Mouse (Mus musculus) myocyte (in vitro differentiated cells): ENCODE data around the gene Spice1. TPM values are rescaled to one million over a fixed set of nuclear protein-coding genes. Genes with fewer than 3 reads are reported as not detected.

ENCODE experiments used
- H3K27me3 ChIP-seq: one replicate; pipeline ENCODE4 v1.6.1; 2011; ENCODE audit not compliant: control insufficient read depth, insufficient read depth, insufficient read length
- H3K36me3 ChIP-seq: one replicate; pipeline ENCODE4 v1.6.1; 2011; ENCODE audit not compliant: control insufficient read depth, insufficient read depth
- H3K4me2 ChIP-seq: one replicate; pipeline ENCODE4 v1.6.1; 2011; ENCODE audit warnings: low read depth, control low read depth
- H3K4me3 ChIP-seq: one replicate; pipeline ENCODE4 v1.5.1; 2011; ENCODE audit warnings: mild to moderate bottlenecking, control low read depth, moderate library complexity
- H3K79me2 ChIP-seq: one replicate; pipeline ENCODE4 v1.6.1; 2011; ENCODE audit not compliant: control insufficient read depth, insufficient read depth
- H3ac ChIP-seq: one replicate; pipeline ENCODE4 v1.6.1; 2011; ENCODE audit not compliant: control insufficient read depth, insufficient read length
- CEBPB ChIP-seq: IDR thresholded peaks from 2 replicates; pipeline ENCODE4 v1.6.1; 2011; ENCODE audit warnings: mild to moderate bottlenecking, moderate library complexity; ENCODE audit not compliant: poor library complexity, insufficient read depth, severe bottlenecking
- E2F4 ChIP-seq: IDR thresholded peaks from one replicate; pipeline ENCODE4 v1.6.1; 2011; ENCODE audit warnings: mild to moderate bottlenecking, control low read depth, moderate library complexity; ENCODE audit not compliant: insufficient read depth
- MAX ChIP-seq: IDR thresholded peaks from one replicate; pipeline ENCODE4 v1.6.1; 2011; ENCODE audit warnings: low read depth, mild to moderate bottlenecking, control low read depth
- MYOD1 ChIP-seq, 3 experiments: IDR thresholded peaks; one replicate each; pipeline ENCODE4 v1.6.1; 2011; ENCODE audit warnings: control low read depth in 2 of 3, low read depth in 2 of 3, mild to moderate bottlenecking in 2 of 3, moderate library complexity in 1 of 3; ENCODE audit not compliant: insufficient read length in 2 of 3, control insufficient read depth in 1 of 3
- MYOG ChIP-seq, 3 experiments: IDR thresholded peaks; one replicate each; pipeline ENCODE4 v1.6.1; 2011; ENCODE audit warnings: control low read depth in 2 of 3, low read depth in 2 of 3, mild to moderate bottlenecking in 2 of 3; ENCODE audit not compliant: insufficient read length in 2 of 3, control insufficient read depth in 1 of 3, insufficient read depth in 1 of 3
- POLR2A ChIP-seq: IDR thresholded peaks from one replicate; pipeline ENCODE4 v1.6.1; 2011; ENCODE audit warnings: low read depth, mild to moderate bottlenecking, control low read depth, moderate library complexity; ENCODE audit not compliant: insufficient read length
- POLR2AphosphoS2 ChIP-seq: IDR thresholded peaks from one replicate; pipeline ENCODE4 v1.6.1; 2011; ENCODE audit warnings: low read depth, control low read depth; ENCODE audit not compliant: insufficient read length
- REST ChIP-seq: IDR thresholded peaks from one replicate; pipeline ENCODE4 v1.6.1; 2011; ENCODE audit warnings: mild to moderate bottlenecking, control low read depth, moderate library complexity; ENCODE audit not compliant: insufficient read depth, insufficient read length
- SRF ChIP-seq: IDR thresholded peaks from one replicate; pipeline ENCODE4 v1.6.1; 2011; ENCODE audit warnings: low read depth; ENCODE audit not compliant: control insufficient read depth, insufficient read length
- TCF12 ChIP-seq: IDR thresholded peaks from one replicate; pipeline ENCODE4 v1.6.1; 2011; ENCODE audit warnings: mild to moderate bottlenecking, control low read depth; ENCODE audit not compliant: poor library complexity, insufficient read depth, severe bottlenecking
- TCF3 ChIP-seq: IDR thresholded peaks from one replicate; pipeline ENCODE4 v1.6.1; 2011; ENCODE audit warnings: low read depth, control low read depth; ENCODE audit not compliant: insufficient read length
- USF1 ChIP-seq: IDR thresholded peaks from one replicate; pipeline ENCODE4 v1.6.1; 2011; ENCODE audit warnings: low read depth, mild to moderate bottlenecking, control low read depth, moderate library complexity
- polyA plus RNA-seq: library from polyadenylated mRNA; unstranded; fragments of >200 nt; fragmentation: generic; extraction: Trizol; gene quantifications from one replicate; pipeline ENCODE4 v1.2.1, GENCODE M21; 2012; ENCODE audit warnings: missing spikeins

Spice1 gene
- polyA plus RNA-seq, 1 experiment = 4.1 TPM

GRCm38 (mm10) chr16:44365522-44365921 lies 18.6 kb downstream of the Spice1 start:
- TF ChIP-seq POLR2A (no peak), SRF (no peak)
- Histone ChIP-seq H3K4me2 (no peak overlapping the region), H3K36me3 (peaks cover 8% of the 10 kb centered on the region)

DNA sequence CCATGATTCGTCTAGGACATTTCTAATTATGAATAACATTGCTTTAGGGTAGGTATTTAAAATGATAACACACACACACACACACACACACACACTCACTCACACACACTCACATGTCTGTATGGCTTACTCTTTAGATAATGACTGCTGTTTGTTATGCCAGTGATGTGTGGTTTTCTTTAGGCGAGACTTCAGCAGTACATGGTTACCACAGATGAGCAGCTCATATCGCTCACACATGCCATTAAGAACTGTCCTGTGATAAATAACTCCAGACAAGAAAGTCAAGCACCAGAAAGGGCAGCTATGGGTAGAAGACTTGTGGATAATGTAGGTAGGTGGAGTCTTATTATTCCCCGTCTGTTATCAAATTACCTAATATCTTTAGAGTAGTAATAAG lies 28.5 kb downstream of the Spice1 start:
- TF ChIP-seq E2F4 = no peak
- no peak for TF ChIP-seq POLR2AphosphoS2
- TF ChIP-seq TCF12 = no peak
- TF ChIP-seq TCF3 = no peak
- TF ChIP-seq USF1 = no peak
- no peak for TF ChIP-seq REST
- no peak for TF ChIP-seq MAX
- TF ChIP-seq SRF = no peak
- no peak for TF ChIP-seq POLR2A
- TF ChIP-seq MYOG (IDR thresholded peaks at IDR 0.05; ENCODE audit: control insufficient read depth in 1 of 3, insufficient read depth in 1 of 3, insufficient read length in 2 of 3, low read depth in 2 of 3) = no peak
- no peak for TF ChIP-seq MYOD1 (IDR thresholded peaks at IDR 0.05; ENCODE audit: control insufficient read depth in 1 of 3, insufficient read length in 2 of 3, low read depth in 2 of 3)
- no peak for TF ChIP-seq CEBPB
- no peaks in the 10 kb centered on the region for H3K79me2 ChIP-seq
- peaks cover 16% of the 10 kb centered on the region for H3K36me3 ChIP-seq
- no peak overlapping the region for H3ac ChIP-seq
- H3K27me3 ChIP-seq = no peaks in the 10 kb centered on the region
- H3K4me3 ChIP-seq = no peak overlapping the region
- H3K4me2 ChIP-seq = no peak overlapping the region

More at GRCm38 (mm10) chr16:44365522-44365921, 18.6 kb downstream of the Spice1 start:
- Histone ChIP-seq H3ac (no peak overlapping the region), H3K79me2 (no peaks in the 10 kb centered on the region), H3K27me3 (no peaks in the 10 kb centered on the region), H3K4me3 (no peak overlapping the region)

DNA sequence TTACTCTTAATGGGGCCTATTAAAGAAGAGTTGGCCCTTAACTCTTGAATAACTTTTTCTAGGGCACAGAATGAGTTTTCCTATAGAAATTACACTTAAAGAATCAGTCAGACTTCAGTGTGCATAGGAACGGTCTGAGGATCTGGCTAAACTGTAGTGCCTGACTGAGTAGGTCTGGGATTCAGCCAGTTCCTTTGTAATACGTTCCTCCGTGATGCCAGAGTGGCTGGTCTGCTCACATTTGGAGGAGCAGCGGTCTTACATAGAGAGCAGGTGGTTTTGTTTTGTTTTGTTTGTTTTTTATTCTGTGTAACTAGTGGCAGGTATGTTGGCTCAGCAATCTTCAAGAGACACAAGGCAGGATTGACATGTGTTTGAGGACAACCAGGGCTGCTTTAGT lies 33.1 kb downstream of the Spice1 start:
- Histone ChIP-seq H3K79me2 (no peaks in the 10 kb centered on the region), H3ac (no peak overlapping the region), H3K27me3 (no peaks in the 10 kb centered on the region), H3K4me2 (no peak overlapping the region), H3K36me3 (peaks cover 5% of the 10 kb centered on the region), H3K4me3 (no peak overlapping the region)
- TF ChIP-seq USF1 (no peak), POLR2AphosphoS2 (no peak), SRF (no peak), TCF3 (no peak)

- H3ac ChIP-seq = no peak overlapping the region
- no peak overlapping the region for H3K4me3 ChIP-seq
- H3K4me2 ChIP-seq = no peak overlapping the region
- H3K36me3 ChIP-seq = peaks cover 5% of the 10 kb centered on the region
- no peaks in the 10 kb centered on the region for H3K79me2 ChIP-seq
- TF ChIP-seq MYOG (IDR thresholded peaks at IDR 0.05; ENCODE audit: control insufficient read depth in 1 of 3, insufficient read depth in 1 of 3, insufficient read length in 2 of 3, low read depth in 2 of 3) (no peak), E2F4 (no peak), CEBPB (no peak), USF1 (no peak), TCF12 (no peak), MYOD1 (IDR thresholded peaks at IDR 0.05; ENCODE audit: control insufficient read depth in 1 of 3, insufficient read length in 2 of 3, low read depth in 2 of 3) (no peak)
- no peaks in the 10 kb centered on the region for H3K27me3 ChIP-seq
Observed at GRCm38 (mm10) chr16:44381578-44381977, 34.7 kb downstream of the Spice1 start.

- TF ChIP-seq POLR2AphosphoS2 = no peak
- no peak for TF ChIP-seq TCF3
- no peak for TF ChIP-seq SRF
- no peak for TF ChIP-seq MAX
- TF ChIP-seq CEBPB = no peak
- no peak for TF ChIP-seq POLR2A
- Histone ChIP-seq H3K27me3 (no peaks in the 10 kb centered on the region), H3K4me2 (no peak overlapping the region), H3K36me3 (peaks cover 5% of the 10 kb centered on the region), H3K79me2 (no peaks in the 10 kb centered on the region), H3ac (no peak overlapping the region), H3K4me3 (no peak overlapping the region)
Observed at GRCm38 (mm10) chr16:44383549-44383948, 36.6 kb downstream of the Spice1 start.

GRCm38 (mm10) chr16:44384251-44384650 lies 37.3 kb downstream of the Spice1 start:
- H3K79me2 ChIP-seq = no peaks in the 10 kb centered on the region
- no peak overlapping the region for H3ac ChIP-seq
- H3K36me3 ChIP-seq = peaks cover 5% of the 10 kb centered on the region
- TF ChIP-seq TCF3 (no peak), REST (no peak), CEBPB (no peak), MAX (no peak), POLR2AphosphoS2 (no peak), E2F4 (no peak), MYOD1 (IDR thresholded peaks at IDR 0.05; ENCODE audit: control insufficient read depth in 1 of 3, insufficient read length in 2 of 3, low read depth in 2 of 3) (no peak), TCF12 (no peak), SRF (no peak), MYOG (IDR thresholded peaks at IDR 0.05; ENCODE audit: control insufficient read depth in 1 of 3, insufficient read depth in 1 of 3, insufficient read length in 2 of 3, low read depth in 2 of 3) (no peak), POLR2A (no peak), USF1 (no peak)
- H3K4me3 ChIP-seq = no peak overlapping the region
- H3K27me3 ChIP-seq = no peaks in the 10 kb centered on the region
- no peak overlapping the region for H3K4me2 ChIP-seq
